Mouse (Mus musculus) liver, embryonic 16.5 days (tissue): Measurements from ENCODE around the gene Cct4. TPM values are rescaled to one million over a fixed set of nuclear protein-coding genes. Genes with fewer than 3 reads are reported as not detected.

Source experiments
- ATAC-seq: fragments of 200-750 bp; cut with Nextera tagmentation; 2 replicates; pipeline ENCODE4 v1.8.0; 2017; ENCODE audit warnings: low read depth, mild to moderate bottlenecking, moderate number of reproducible peaks, moderate library complexity
- H3K27ac ChIP-seq: fragments of 300-500 bp; sonication (generic); 2 replicates; pipeline ENCODE4 v1.5.1; 2014; ENCODE audit warnings: mild to moderate bottlenecking, low read length
- H3K27me3 ChIP-seq: fragments of 300-500 bp; sonication (generic); 2 replicates; pipeline ENCODE4 v1.6.1; 2014; ENCODE audit warnings: low read depth, low read length, mixed read lengths; ENCODE audit not compliant: control insufficient read depth, insufficient read depth
- H3K36me3 ChIP-seq: fragments of 300-500 bp; sonication (generic); 2 replicates; pipeline ENCODE4 v1.6.1; 2014; ENCODE audit warnings: mild to moderate bottlenecking; ENCODE audit not compliant: control insufficient read depth, insufficient read depth
- H3K4me1 ChIP-seq: fragments of 300-500 bp; sonication (generic); 2 replicates; pipeline ENCODE4 v1.6.1; 2014; ENCODE audit warnings: low read depth, low read length, mixed read lengths; ENCODE audit not compliant: control insufficient read depth
- H3K4me2 ChIP-seq: fragments of 300-500 bp; sonication (generic); 2 replicates; pipeline ENCODE4 v1.6.1; 2014; ENCODE audit warnings: low read depth, low read length, mixed read lengths
- H3K4me3 ChIP-seq: fragments of 300-500 bp; sonication (generic); 2 replicates; pipeline ENCODE4 v1.5.1; 2014; ENCODE audit warnings: low read depth, mild to moderate bottlenecking, low read length
- H3K9ac ChIP-seq: fragments of 300-500 bp; sonication (generic); 2 replicates; pipeline ENCODE4 v1.6.1; 2014; ENCODE audit warnings: low read depth, low read length
- H3K9me3 ChIP-seq: fragments of 300-500 bp; sonication (generic); replicated peaks from 2 replicates; pipeline ENCODE4 v1.6.1; 2016; ENCODE audit warnings: low read length; ENCODE audit not compliant: control insufficient read depth
- WGBS: fragments of 180-500 bp; shearing (Covaris S2); extraction: QIAGEN DNeasy Blood & Tissue Kit; methylation state at CpG from one replicate; pipeline ENCODE4 v1.1.7; 2014; ENCODE audit not compliant: insufficient replicate concordance; 5-methylcytosine and 5-hydroxymethylcytosine counted together
- polyA plus RNA-seq: library from polyadenylated mRNA; unstranded; fragments of >200 nt; fragmentation: Nextera tagmentation; extraction: Ambion mirVana; gene quantifications from 2 replicates; pipeline ENCODE4 v1.2.1, GENCODE M21; 2015

The Cct4 gene
- polyA plus RNA-seq, 1 experiment from 2014 or later = 103 TPM

DNA sequence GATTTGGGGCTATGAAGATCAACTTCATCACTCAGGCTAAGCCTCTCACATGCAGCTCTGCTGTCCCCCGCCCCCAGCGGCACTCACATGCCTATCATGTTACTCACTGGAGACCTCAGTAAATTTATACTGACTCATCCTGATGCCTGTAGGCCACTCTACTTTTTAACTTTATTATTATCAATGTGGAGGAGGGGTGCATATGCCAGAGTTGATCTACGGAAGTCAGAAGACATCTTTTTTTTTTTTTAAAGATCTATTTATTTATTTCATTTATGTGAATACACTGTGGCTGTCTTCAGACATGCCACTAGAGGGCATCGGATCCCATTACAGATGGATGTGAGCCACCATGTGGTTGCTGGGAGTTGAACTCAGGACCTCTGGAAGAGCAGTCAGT, 24.8 kb upstream of the Cct4 start:
- no peak overlapping the region for H3K27ac ChIP-seq
- WGBS = 75% methylated on average over 4 of the region's 4 CpGs
- peaks cover 5% of the 10 kb centered on the region for H3K36me3 ChIP-seq
- H3K27me3 ChIP-seq = no peaks in the 10 kb centered on the region
- no peak overlapping the region for H3K4me2 ChIP-seq
- ATAC-seq = no peak
- no peaks in the 10 kb centered on the region; the same call in 1 of the 2 replicates for H3K4me1 ChIP-seq
- H3K4me3 ChIP-seq = no peak overlapping the region
- H3K9ac ChIP-seq = no peak overlapping the region
- H3K9me3 ChIP-seq = no peaks in the 10 kb centered on the region

GRCm38 (mm10) chr11:22969486-22969885, 20.8 kb upstream of the Cct4 start:
- peaks cover 3% of the 10 kb centered on the region for H3K4me1 ChIP-seq
- no peak overlapping the region for H3K4me3 ChIP-seq
- peaks cover 5% of the 10 kb centered on the region for H3K36me3 ChIP-seq
- H3K4me2 ChIP-seq = no peak overlapping the region
- 24% methylated on average over 6 of the region's 6 CpGs for WGBS
- no peak for ATAC-seq
- no peaks in the 10 kb centered on the region; the same call in 1 of the 2 replicates for H3K9me3 ChIP-seq
- no peaks in the 10 kb centered on the region for H3K27me3 ChIP-seq
- H3K27ac ChIP-seq = no peak overlapping the region
- H3K9ac ChIP-seq = no peak overlapping the region

GRCm38 (mm10) chr11:22970546-22970945, 19.8 kb upstream of the Cct4 start:
- 92% methylated on average over 1 of the region's 1 CpGs for WGBS
- no peak overlapping the region for H3K4me3 ChIP-seq
- no peak overlapping the region for H3K9ac ChIP-seq
- no peaks in the 10 kb centered on the region for H3K27me3 ChIP-seq
- 0 out of 2 replicates have a peak overlapping the region, but pooled peaks have one; percentile 75 for H3K4me2 ChIP-seq
- ATAC-seq = no peak
- no peak overlapping the region; the same call in 1 of the 2 replicates for H3K27ac ChIP-seq
- H3K4me1 ChIP-seq = peaks cover 3% of the 10 kb centered on the region
- peaks cover 5% of the 10 kb centered on the region for H3K36me3 ChIP-seq
- H3K9me3 ChIP-seq = no peaks in the 10 kb centered on the region; the same call in 1 of the 2 replicates

DNA sequence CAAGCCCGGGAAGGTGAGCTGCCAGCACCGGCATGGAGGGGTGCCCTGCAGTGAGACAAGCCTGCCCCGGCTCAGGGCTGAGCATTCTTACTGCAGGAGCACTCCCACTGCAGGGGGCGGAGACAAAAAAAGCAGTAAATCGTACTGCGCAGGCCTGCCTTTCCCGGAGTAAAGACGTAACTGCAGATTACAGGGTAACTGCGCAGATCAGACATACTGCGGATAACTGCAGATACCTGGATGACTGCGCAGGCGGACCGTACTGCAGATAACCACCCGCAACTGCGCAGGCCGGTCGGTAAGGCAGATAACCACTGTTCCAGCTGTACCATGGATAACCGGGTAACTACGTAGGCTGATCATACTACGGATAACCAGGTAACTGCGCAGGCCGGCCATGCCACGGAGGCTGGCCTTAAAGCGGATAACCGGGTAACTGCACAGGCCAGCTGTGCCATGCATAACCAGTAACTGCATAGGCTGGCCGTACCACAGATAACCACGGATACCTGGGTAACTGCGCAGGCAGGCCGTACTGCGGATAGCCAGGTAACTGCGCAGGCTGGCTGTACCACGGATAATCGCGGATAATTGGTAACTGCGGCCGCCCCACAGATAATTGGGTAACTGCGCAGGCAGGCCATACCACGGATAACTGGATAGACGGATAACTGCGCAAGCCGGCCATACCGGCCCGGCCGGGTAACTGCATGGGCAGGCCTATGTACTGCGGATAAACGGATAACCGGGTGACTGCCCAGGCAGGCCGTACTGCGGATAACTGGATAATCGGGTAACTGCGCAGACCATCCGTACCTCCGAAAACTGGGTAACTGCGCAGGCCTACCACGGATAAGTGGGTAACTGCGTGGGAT, 18.2 kb upstream of the Cct4 start, which contains the start of gene Zrsr1:
Zrsr1 (plus strand) TSS at position 171 of the 875 bp plus-strand sequence.
- WGBS = 49% methylated on average over 56 of the region's 56 CpGs
- Histone ChIP-seq H3K4me2 (peak within 1 kb of the TSS; percentile 75), H3K27ac (peak within 1 kb of the TSS; percentile 97), H3K4me1 (peaks cover 6% of the 10 kb centered on the region), H3K9ac (peak within 1 kb of the TSS; percentile 76), H3K27me3 (no peaks in the 10 kb centered on the region), H3K9me3 (no peaks in the 10 kb centered on the region; the same call in 1 of the 2 replicates), H3K36me3 (peaks cover 3% of the 10 kb centered on the region), H3K4me3 (peak within 1 kb of the TSS; percentile 72)
- ATAC-seq = peak; percentile 88

- Histone ChIP-seq H3K4me1 (peaks cover 6% of the 10 kb centered on the region), H3K27ac (peak overlapping the region; percentile 97), H3K4me3 (peak overlapping the region; percentile 72), H3K4me2 (peak overlapping the region; percentile 75), H3K9ac (peak overlapping the region; percentile 76), H3K36me3 (peaks cover 2% of the 10 kb centered on the region), H3K27me3 (no peaks in the 10 kb centered on the region), H3K9me3 (no peaks in the 10 kb centered on the region; the same call in 1 of the 2 replicates)
- WGBS = 41% methylated on average over 43 of the region's 46 CpGs
- peak; percentile 68 for ATAC-seq
Measured at GRCm38 (mm10) chr11:22972746-22973526, 17.4 kb upstream of the Cct4 start.

DNA sequence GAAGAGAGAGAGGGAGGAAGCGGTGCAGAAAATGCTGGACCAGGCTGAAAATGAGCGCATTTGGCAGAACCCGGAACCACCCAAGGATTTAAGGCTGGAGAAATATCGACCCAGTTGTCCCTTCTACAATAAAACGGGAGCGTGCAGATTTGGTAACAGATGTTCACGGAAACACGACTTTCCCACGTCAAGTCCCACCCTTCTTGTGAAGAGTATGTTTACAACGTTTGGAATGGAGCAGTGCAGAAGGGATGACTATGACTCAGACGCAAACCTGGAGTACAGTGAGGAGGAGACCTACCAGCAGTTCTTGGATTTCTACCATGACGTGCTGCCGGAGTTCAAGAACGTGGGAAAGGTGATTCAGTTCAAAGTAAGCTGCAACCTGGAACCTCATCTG, 16.7 kb upstream of the Cct4 start:
- Histone ChIP-seq H3K36me3 (peaks cover 2% of the 10 kb centered on the region), H3K27ac (peak overlapping the region; percentile 84), H3K4me3 (peak overlapping the region; percentile 72), H3K4me2 (peak overlapping the region; percentile 50), H3K27me3 (no peaks in the 10 kb centered on the region), H3K4me1 (peaks cover 6% of the 10 kb centered on the region), H3K9ac (peak overlapping the region; percentile 55), H3K9me3 (no peaks in the 10 kb centered on the region; the same call in 1 of the 2 replicates)
- WGBS = 44% methylated on average over 14 of the region's 14 CpGs
- ATAC-seq = no peak

DNA sequence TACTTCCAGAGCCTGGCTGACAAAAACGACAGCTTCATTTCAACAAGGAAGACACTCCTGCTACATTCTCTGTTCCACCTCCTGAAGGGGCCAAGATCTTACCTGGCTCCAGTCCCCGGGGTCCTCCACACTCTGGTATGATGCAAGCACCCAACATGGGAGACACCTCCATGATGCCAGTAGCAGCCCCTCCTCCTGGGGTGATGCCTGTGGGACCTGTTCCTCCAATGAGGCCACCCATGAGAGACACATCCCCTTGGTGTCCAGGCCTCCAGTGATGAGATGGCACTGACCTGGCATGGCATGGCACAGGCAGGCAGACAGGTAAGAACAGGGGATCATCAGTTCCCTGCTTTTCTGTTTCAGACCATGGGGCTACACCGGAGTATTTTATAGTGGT, 12.1 kb upstream of the Cct4 start:
- Histone ChIP-seq H3K4me3 (no peak overlapping the region), H3K9ac (no peak overlapping the region), H3K9me3 (no peaks in the 10 kb centered on the region), H3K27ac (no peak overlapping the region), H3K36me3 (peaks cover 7% of the 10 kb centered on the region), H3K27me3 (no peaks in the 10 kb centered on the region), H3K4me1 (peaks cover 21% of the 10 kb centered on the region), H3K4me2 (no peak overlapping the region)
- no peak for ATAC-seq
- 78% methylated on average over 3 of the region's 3 CpGs for WGBS

- Histone ChIP-seq H3K27ac (no peak overlapping the region), H3K36me3 (peaks cover 7% of the 10 kb centered on the region), H3K9me3 (no peaks in the 10 kb centered on the region), H3K4me3 (no peak overlapping the region), H3K9ac (no peak overlapping the region), H3K4me1 (peaks cover 21% of the 10 kb centered on the region), H3K4me2 (no peak overlapping the region), H3K27me3 (no peaks in the 10 kb centered on the region)
- WGBS = 73% methylated on average over 1 of the region's 1 CpGs
- no peak for ATAC-seq
Measured at GRCm38 (mm10) chr11:22978711-22979110, 11.6 kb upstream of the Cct4 start.
